Mouse (Mus musculus) kidney, embryonic 16.5 days (tissue): ENCODE measurements around the gene Gm3238. TPM values are rescaled to one million over a fixed set of nuclear protein-coding genes. Genes with fewer than 3 reads are reported as not detected.
"Not testable (repeated sequence)": the region's sequence is repeated elsewhere in the genome, so short reads cannot be mapped to it uniquely, and the experiment has no call there.

Experiments used
- ATAC-seq: fragments of 200-750 bp; cut with Nextera tagmentation; 2 replicates; pipeline ENCODE4 v1.8.0; 2017; ENCODE audit warnings: moderate TSS enrichment; ENCODE audit not compliant: low FRiP score, low TSS enrichment
- H3K27ac ChIP-seq: fragments of 300-500 bp; sonication (generic); 2 replicates; pipeline ENCODE4 v1.5.1; 2014; ENCODE audit warnings: low read length
- H3K27me3 ChIP-seq: fragments of 300-500 bp; sonication (generic); 2 replicates; pipeline ENCODE4 v1.6.1; 2014; ENCODE audit warnings: low read length, control low read depth, mixed read lengths; ENCODE audit not compliant: insufficient read depth
- H3K36me3 ChIP-seq: fragments of 300-500 bp; sonication (generic); 2 replicates; pipeline ENCODE4 v1.6.1; 2014; ENCODE audit warnings: low read length, control low read depth, mixed read lengths; ENCODE audit not compliant: insufficient read depth
- H3K4me1 ChIP-seq: fragments of 300-500 bp; sonication (generic); 2 replicates; pipeline ENCODE4 v1.6.1; 2014; ENCODE audit warnings: low read length, control low read depth, mixed read lengths; ENCODE audit not compliant: insufficient read depth
- H3K4me2 ChIP-seq: fragments of 300-500 bp; sonication (generic); replicated peaks from 2 replicates; pipeline ENCODE4 v1.6.1; 2014; ENCODE audit warnings: low read depth, low read length
- H3K4me3 ChIP-seq: fragments of 300-500 bp; sonication (generic); 2 replicates; pipeline ENCODE4 v1.5.1; 2014; ENCODE audit warnings: mild to moderate bottlenecking, low read length
- H3K9ac ChIP-seq: fragments of 300-500 bp; sonication (generic); replicated peaks from 2 replicates; pipeline ENCODE4 v1.6.1; 2014; ENCODE audit warnings: low read length
- H3K9me3 ChIP-seq: fragments of 300-500 bp; sonication (generic); 2 replicates; pipeline ENCODE4 v1.6.1; 2016; ENCODE audit warnings: low read length, control low read depth
- whole genome bisulfite sequencing: fragments of 180-500 bp; shearing (Covaris S2); extraction: QIAGEN DNeasy Blood & Tissue Kit; methylation state at CpG from one replicate; pipeline ENCODE4 v1.1.7; 2014; 5-methylcytosine and 5-hydroxymethylcytosine counted together
- polyA plus RNA-seq: library from polyadenylated mRNA; unstranded; fragments of >200 nt; fragmentation: Nextera tagmentation; extraction: Ambion mirVana; gene quantifications from 2 replicates; pipeline ENCODE4 v1.2.1, GENCODE M21; 2015

Gm3238 gene
- polyA plus RNA-seq, 1 experiment from 2014 or later: not detected

DNA sequence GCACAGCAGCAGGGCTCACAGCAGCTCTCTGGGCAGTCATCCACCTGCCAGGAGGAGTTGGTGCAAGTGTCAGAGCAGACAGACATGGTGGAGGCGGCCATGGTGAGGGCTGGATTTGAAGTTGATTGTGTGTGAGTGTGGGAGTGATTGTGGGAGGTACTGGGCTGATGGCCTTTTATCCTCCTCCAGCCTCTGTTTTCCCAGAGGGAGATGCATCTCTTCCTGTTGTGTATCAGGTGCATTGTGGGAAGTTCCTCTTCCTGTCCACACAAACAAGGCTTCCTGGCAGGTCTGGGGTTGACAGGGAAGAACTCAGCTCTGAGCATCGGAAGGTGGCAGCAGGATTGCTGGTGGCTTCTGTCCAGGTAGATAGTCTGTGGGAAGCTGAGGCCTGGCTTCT is 23.9 kb upstream of the Gm3238 start, which contains the start of gene Gm9639:
Gene Gm9639 (minus strand): TSS at position 101 of the 400 bp plus-strand sequence.
- WGBS: 59% methylated on average over 1 of the region's 2 CpGs
- no peak for ATAC-seq

DNA sequence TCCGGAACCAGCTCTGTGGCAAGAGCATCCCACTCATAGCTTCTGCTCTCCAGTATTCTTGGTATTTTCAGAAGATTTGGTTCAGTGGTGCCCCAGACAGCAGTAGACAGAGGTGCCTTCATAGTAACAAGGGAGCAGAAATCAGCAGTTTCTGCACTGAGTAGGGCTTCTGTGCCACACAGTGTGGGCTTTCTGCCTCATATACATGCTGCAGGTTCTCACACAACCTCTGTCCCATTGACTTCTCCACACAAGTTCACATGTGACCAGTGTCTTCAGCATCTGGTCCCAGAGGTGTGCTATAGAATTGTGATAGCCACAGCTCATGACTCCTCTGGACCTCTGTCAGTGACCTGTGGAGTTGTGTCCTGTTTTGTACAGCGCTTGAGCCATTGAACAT is 17.5 kb upstream of the Gm3238 start:
- WGBS: 45% methylated on average over 2 of the region's 2 CpGs
- Histone ChIP-seq H3K27ac (no peak overlapping the region), H3K4me3 (no peak overlapping the region), H3K36me3 (no peaks in the 10 kb centered on the region), H3K9me3 (no peaks in the 10 kb centered on the region), H3K4me1 (no peaks in the 10 kb centered on the region), H3K4me2 (no peak overlapping the region), H3K27me3 (no peaks in the 10 kb centered on the region), H3K9ac (no peak overlapping the region)
- no peak for ATAC-seq

More for the DNA sequence above, 23.9 kb upstream of the Gm3238 start, which contains the start of gene Gm9639:
- Histone ChIP-seq H3K27me3 (no peaks in the 10 kb centered on the region), H3K4me2 (no peak within 1 kb of the TSS), H3K9ac (no peak within 1 kb of the TSS), H3K4me3 (no peak within 1 kb of the TSS), H3K36me3 (no peaks in the 10 kb centered on the region), H3K4me1 (no peaks in the 10 kb centered on the region), H3K9me3 (no peaks in the 10 kb centered on the region), H3K27ac (no peak within 1 kb of the TSS)

GRCm38 (mm10) chr10:77787876-77788275 is 16.8 kb upstream of the Gm3238 start, which contains the start of gene Gm7137:
TSS of gene Gm7137 (minus strand) at chr10:77788200.
- H3K9ac ChIP-seq, H3K4me1 ChIP-seq, H3K36me3 ChIP-seq, H3K4me2 ChIP-seq, H3K27ac ChIP-seq, H3K9me3 ChIP-seq, H3K4me3 ChIP-seq, ATAC-seq, H3K27me3 ChIP-seq: not testable (repeated sequence)
- no CpG with 5 or more reads among the region's 1 CpGs for WGBS

DNA sequence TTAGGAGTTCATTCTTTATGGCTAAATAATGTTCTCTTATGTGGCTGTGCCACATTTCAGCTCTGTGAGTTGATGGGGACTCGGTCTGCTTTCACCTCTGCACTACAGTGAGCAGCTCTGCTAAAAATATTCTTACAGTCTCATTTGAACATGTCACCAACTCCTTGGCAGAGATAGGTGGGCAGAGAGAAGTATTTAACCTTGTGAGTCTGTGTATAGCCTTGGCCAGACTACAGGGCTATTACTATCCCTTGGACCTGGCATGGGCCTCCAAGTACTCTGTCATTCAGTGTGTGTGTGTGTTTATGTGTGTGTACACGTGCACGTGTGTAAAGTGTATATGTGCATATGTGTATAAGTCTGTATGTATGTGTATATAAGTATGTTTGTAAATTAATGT is 12.3 kb upstream of the Gm3238 start:
- H3K36me3 ChIP-seq, H3K4me2 ChIP-seq, H3K27ac ChIP-seq, H3K4me1 ChIP-seq, H3K9ac ChIP-seq, H3K4me3 ChIP-seq, H3K9me3 ChIP-seq, ATAC-seq, H3K27me3 ChIP-seq: not testable (repeated sequence)
- WGBS: 80% methylated on average over 1 of the region's 3 CpGs

DNA sequence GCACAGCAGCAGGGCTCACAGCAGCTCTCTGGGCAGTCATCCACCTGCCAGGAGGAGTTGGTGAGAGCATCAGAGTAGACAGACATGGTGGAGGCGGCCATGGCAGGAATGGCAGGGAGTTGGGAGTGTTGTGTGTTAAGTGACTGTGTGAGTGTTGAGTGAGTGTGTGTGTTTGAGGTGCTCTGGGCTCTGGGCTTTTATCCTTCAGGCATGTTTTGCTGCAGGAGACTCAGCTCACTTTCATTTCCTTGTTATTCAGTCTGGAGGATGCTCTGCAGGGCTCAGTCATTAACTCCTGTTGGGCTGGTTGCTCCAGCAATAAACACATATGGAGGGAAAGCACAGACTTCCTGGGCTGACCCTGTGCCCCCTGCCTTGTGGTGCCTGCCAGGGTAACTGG is 11.3 kb upstream of the Gm3238 start, which contains the start of gene Gm3250:
Gene Gm3250 (minus strand): TSS at position 101 of the 400 bp plus-strand sequence.
- ATAC-seq, H3K4me2 ChIP-seq, H3K4me1 ChIP-seq, H3K4me3 ChIP-seq, H3K27ac ChIP-seq, H3K27me3 ChIP-seq, H3K9me3 ChIP-seq, H3K36me3 ChIP-seq, H3K9ac ChIP-seq: not testable (repeated sequence)
- 75% methylated on average over 1 of the region's 1 CpGs for WGBS

DNA sequence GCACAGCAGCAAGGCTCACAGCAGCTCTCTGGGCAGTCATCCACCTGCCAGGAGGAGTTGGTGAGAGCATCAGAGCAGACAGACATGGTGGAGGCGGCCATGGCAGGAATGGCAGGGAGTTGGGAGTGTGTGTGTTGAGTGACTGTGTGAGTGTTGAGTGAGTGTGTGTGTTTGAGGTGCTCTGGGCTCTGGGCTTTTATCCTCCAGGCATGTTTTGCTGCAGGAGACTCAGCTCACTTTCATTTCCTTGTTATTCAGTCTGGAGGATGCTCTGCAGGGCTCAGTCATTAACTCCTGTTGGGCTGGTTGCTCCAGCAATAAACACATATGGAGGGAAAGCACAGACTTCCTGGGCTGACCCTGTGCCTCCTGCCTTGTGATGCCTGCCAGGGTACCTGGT is 5.7 kb upstream of the Gm3238 start, which contains the start of gene Gm7138:
Gene Gm7138 (minus strand): TSS at position 101 of the 400 bp plus-strand sequence.
- H3K27ac ChIP-seq, H3K4me2 ChIP-seq, H3K9me3 ChIP-seq, H3K4me1 ChIP-seq, H3K9ac ChIP-seq, H3K27me3 ChIP-seq, ATAC-seq, H3K36me3 ChIP-seq, H3K4me3 ChIP-seq: not testable (repeated sequence)
- WGBS: 100% methylated on average over 1 of the region's 1 CpGs

- not testable (repeated sequence) for H3K9me3 ChIP-seq, ATAC-seq
- WGBS: 75% methylated on average over 1 of the region's 3 CpGs
Measured at GRCm38 (mm10) chr10:77772142-77772541, 1.0 kb upstream of the Gm3238 start.

DNA sequence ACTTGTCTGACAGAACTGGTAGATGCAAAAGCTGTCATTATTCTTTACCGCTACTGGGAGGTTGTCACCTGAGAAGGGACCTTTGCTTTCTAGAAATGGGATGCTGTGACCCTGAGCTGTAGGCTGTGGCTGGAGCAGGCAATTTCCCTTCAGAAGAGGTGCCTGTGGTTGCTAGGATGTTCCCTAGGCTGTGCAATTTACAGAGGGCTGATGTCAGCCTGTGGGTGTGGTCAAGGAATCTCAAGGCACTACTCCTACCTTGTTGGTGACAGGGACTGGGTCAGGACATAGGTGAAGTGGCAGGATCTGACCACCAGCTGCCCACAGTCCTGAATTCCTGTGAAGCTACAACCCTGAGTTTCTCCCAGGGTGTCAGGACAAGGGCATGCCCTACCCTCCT is 1.4 kb downstream of the Gm3238 start:
- no peak overlapping the region for H3K9ac ChIP-seq
- H3K4me1 ChIP-seq: no peaks in the 10 kb centered on the region
- no peak overlapping the region for H3K27ac ChIP-seq
- no peak for ATAC-seq
- H3K4me3 ChIP-seq: no peak overlapping the region
- H3K36me3 ChIP-seq: no peaks in the 10 kb centered on the region
- no peak overlapping the region for H3K4me2 ChIP-seq
- H3K9me3 ChIP-seq: no peaks in the 10 kb centered on the region
- 62% methylated on average over 1 of the region's 1 CpGs for WGBS
- no peaks in the 10 kb centered on the region for H3K27me3 ChIP-seq

More at GRCm38 (mm10) chr10:77772142-77772541, 1.0 kb upstream of the Gm3238 start:
- H3K9ac ChIP-seq, H3K4me1 ChIP-seq, H3K4me3 ChIP-seq, H3K27ac ChIP-seq, H3K36me3 ChIP-seq, H3K4me2 ChIP-seq, H3K27me3 ChIP-seq: not testable (repeated sequence)

GRCm38 (mm10) chr10:77759582-77759981 is 11.5 kb downstream of the Gm3238 start, which contains the start of gene Gm3233:
TSS of gene Gm3233 (minus strand) at chr10:77759682.
- no CpG with 5 or more reads among the region's 1 CpGs for WGBS
- not testable (repeated sequence) for H3K27ac ChIP-seq, H3K9me3 ChIP-seq, H3K36me3 ChIP-seq, H3K27me3 ChIP-seq, H3K4me3 ChIP-seq, H3K9ac ChIP-seq, H3K4me2 ChIP-seq, ATAC-seq, H3K4me1 ChIP-seq

GRCm38 (mm10) chr10:77753448-77753847 is 17.7 kb downstream of the Gm3238 start:
- Histone ChIP-seq H3K9ac (no peak overlapping the region), H3K36me3 (no peaks in the 10 kb centered on the region), H3K4me3 (no peak overlapping the region), H3K27me3 (no peaks in the 10 kb centered on the region), H3K4me1 (no peaks in the 10 kb centered on the region), H3K27ac (no peak overlapping the region), H3K9me3 (no peaks in the 10 kb centered on the region), H3K4me2 (no peak overlapping the region)
- ATAC-seq: no peak
